Mouse (Mus musculus): Measurements from ENCODE around the gene Mlf1. TPM values are rescaled to one million over a fixed set of nuclear protein-coding genes. Genes with fewer than 3 reads are reported as not detected.

The Mlf1 gene
- total RNA-seq (2021) = 1 to 10 TPM; 2.0 to 2.1 TPM
- long read RNA-seq, experiment 1 = 0 reads
- long read RNA-seq, experiment 2, partial matches to known transcripts = 0 of 1 reads
- long read RNA-seq, experiment 2, other reads (novel, unspliced or antisense) = 0 of 1 reads

DNA sequence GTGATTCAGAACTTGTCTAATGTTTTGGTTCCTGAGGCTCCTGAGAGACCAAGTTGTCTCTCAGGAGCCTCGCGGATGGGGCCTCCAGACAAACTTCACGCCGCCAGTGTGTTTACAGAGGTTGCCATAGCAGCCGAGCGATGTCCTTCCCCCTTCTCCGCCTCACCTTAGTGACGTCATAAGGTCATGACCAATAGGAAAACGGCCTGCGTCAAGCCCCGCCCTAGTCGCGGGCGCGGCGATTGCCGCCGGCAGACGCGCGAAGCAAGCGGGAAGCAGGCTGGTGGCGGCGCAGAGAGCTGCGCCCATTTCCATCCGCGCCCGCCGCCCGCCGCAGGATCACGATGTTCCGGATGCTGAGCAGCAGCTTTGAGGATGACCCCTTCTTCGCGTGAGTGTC, at the start of gene Mlf1:
Gene Mlf1, plus strand, starts transcription at position 226 of the 400 bp plus-strand sequence.
- DNase-seq (ENCODE audit: low spot score in 2 of 2) = peak; percentile 83 to 87

DNA sequence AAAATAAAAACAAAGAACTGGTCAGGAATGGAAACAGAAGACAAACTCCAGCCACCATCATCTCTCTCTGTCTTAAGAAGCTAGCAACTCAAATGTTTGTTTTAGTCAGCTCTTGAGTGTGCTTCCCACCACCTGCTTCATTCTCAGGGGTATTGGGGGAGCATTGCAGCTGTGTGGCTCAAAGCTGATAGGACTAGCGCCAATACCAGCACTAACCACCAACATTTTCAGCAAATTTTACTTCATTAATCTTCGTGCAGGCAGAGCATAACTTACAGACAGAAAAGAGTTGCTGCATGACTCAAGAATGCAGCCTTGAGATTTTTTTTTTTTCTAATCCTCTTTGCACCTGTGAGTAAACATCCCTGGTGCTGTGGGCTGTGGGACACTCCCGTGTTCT, 34.3 kb upstream of the Mlf1 start:
- no peak for DNase-seq (ENCODE audit: low spot score in 2 of 2)

DNA sequence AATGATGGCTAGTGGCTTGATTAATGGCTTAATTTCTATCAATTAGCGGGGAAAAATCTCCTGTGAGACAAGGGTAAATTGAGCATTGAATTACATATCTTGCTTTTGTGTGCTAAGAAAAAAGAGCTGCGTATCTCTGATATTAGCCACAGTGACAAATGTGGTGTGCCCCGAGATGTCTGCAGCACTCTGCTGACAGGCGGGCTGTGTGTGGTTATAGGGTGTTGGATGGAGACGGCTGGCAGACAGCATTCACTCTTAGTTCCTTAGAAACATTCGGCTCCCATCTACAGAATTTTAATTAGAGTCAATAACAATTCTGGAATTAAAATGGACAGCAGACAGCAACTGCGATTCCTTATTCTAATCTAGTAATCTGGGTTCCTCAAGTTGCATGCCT, 33.0 kb upstream of the Mlf1 start:
- no peak for DNase-seq (ENCODE audit: low spot score in 2 of 2)

DNA sequence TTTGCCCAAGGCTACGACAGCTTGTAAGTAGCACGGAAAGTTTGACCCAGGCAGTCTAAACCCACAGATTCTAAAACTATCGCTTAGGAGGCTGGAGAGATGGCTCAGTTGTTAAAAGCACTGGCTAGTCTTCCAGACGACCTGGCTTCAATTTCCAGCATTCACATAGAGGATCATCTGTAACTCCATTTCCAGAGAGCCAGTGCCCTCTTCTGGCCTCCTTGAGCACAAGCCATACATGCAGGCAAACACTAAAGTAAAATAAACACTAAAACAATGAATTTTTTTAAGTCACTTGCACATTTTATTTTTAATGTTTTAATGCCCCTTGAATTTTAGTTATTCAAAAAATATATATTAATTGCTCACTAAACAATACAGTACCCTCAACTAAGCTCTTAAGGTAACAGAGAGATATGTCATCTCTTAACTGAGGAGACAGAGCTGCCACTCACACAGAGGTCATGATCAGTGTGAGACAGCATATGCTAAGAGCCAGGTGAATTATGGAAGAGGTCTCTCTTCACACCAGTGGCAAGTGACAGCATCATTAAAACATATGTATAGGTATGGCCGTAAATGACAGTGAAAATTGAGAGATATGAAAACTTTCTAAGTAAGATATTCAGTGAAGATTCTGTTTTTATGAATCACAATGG, 30.8 kb upstream of the Mlf1 start:
- DNase-seq (ENCODE audit: low spot score in 2 of 2) = no peak

DNA sequence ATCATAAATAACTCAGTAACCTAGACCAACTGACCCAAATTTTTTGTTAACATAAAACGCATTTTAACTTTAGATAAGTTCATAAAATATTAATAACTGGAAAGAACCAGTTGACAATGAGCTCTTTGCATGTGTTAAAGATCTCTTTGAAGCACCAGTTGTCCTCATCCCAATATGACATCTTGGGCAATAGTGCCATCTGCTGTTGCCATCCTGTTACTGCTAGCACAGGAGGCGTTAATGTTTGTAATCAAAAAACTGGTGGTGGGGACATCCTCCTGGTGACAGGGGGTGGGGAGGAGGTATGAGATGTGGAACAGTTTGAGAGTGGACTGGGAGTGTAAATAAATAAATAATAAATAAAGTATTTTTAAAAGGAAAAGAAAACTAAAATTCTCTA, 29.3 kb upstream of the Mlf1 start:
- DNase-seq (ENCODE audit: low spot score in 2 of 2) = peak; percentile 50 to 54

DNA sequence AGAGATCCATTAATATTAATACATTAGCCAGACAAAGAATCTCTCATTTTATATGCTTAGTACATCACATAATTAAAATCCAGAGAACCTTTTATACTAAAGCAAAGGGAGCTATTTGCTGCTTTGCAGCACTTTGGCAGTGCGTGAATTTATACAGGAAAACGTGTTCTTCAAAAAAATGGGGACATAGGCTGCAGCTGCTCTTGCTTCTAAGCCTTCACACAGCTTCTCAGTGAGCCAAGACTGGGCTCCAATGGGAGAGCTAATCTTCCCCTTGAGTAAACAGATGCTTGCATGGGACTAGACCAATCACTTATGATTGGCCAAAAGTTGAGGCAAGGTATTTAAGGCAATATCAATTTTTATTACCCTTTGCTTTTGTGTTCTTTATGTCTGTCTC, 27.2 kb upstream of the Mlf1 start:
- no peak for DNase-seq (ENCODE audit: low spot score in 2 of 2)

DNA sequence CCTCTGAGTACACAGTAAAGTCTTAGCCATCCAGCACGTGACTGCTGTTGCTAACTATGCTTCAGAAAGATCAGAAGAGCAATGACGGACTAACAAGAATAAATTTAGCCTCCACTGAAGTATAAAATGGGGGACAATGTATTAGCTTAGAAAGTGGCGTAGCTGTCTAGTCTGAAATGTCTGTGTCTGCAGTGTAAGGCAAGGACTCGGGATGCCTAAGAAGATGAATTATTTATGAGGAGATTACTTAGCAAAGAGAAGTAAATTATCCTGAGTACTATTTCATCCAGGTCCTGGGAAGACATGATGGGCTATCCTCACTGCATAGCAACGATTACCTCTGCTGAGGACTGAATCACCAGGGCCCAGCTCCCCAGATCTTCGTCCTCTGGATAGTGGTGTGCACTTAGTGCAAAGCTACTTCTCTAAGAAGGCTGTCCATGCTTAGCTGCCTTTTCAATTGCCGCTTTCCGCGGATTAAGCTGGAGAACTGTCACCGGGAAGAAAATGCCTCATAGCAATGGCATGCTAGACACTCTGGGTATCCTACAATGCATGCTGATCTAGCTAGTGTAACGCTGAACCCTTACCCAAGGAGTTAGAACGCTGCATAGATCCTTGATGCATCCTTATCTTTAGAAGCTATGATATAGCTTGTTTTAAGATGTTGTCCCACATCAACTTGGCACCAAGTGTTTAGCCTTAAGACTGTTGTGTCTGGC, 22.3 kb upstream of the Mlf1 start:
- no peak for DNase-seq (ENCODE audit: low spot score in 2 of 2)

DNA sequence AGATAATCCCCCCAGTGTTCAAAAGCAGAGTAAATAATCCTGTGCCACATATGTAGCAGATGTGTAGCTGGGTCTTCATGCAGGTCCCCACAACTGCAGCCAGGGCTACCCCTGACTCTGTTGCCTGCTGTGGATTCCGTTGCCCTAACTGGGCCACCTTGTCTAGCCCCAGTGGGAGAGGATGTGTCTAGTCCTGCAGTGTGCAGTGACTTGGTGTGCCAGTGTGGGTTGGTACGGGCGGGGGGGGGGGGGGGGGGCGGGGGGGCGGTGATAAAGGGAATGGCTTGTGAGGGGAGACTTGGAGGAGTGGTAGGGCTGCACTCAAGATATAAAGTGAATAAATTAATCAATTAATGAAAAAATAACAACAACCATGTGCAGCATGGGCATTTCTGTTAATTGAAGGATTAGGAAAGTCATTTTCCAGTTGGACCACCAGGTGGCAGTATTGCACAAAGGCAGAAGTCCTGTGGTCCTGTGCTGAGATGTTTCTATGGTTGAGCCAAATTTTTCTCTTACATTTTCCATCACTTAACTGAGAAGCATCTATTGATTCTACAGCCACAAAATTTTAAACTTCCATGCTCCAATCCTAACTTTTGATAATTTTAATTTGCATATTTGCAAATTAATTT, 21.7 kb upstream of the Mlf1 start:
- peak; percentile 32 to 45 for DNase-seq (ENCODE audit: low spot score in 2 of 2)

DNA sequence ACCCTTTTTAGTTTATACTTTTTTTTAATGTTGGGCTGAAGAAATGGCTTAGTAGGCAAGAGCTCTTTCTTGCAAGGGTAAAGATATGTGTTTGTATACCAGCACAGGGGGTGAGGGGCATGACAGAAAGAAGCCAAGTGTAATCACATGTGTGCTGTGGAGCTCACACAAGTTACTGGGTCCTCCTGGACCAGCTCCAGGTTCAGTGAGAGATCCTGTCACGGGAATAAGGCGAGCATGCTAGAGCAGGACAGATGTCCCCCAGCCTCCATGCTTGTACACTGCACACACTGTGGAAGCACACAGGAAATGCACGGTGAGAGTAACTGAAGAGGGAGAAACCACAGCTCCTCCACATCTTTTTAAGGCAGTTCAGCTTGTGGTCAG, 21.1 kb upstream of the Mlf1 start:
- no peak for DNase-seq (ENCODE audit: low spot score in 2 of 2)

DNA sequence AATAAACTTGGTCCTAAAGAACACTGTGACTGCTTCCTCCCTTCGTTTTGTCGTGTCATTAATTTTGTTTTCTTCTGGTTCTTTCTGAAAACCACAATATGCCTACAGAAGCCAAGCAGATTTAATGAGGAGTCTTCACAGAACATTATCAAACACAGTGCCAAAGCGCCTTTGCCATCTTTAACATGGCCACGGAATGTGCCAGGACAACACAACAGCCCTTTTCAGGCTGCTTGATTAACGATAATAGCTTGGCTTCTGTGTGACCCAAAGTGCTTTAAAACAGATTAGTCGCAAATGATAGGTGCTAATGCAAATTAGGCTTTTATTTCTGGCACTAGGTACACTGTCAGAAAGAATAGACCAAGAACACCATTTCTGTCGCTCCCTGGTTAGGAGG, 15.5 kb upstream of the Mlf1 start:
- DNase-seq (ENCODE audit: low spot score in 2 of 2) = no peak

DNA sequence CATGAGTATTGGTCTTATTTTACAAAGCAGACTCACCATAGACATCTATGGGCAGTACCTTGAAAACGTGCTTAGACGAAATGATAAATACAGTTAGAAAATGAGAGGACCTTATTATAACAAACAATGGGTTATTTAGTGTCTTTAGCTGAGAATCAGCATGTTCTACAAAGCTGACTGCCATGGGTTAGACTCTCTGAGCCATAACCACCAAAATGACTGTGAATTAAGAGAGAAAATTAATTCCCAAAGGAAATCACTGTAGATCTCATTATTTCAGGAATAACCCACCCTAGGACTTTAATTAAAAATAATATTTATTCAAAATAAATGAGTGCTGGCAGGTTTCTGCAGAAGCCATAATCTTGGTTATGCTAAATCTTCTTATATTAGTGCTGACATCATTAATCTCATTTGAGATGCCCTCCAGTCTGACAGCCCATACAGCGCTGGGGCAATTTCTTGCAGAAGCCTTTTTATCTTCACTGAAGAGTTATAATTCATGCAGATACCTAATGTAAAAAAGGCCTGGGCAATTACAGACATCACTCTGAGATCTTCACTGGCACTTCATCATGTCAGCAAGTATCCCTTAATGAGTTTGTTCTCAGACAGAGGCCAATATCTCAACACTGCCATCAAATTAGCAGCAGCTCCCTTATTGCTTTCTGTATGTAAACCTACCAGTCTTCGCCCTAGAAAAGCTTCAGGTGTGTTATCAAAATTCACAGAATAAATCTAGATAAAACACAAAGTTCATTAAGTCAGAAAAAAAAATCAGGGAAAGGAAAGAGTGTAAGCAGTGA, 7.6 kb upstream of the Mlf1 start:
- DNase-seq (ENCODE audit: low spot score in 2 of 2) = no peak

DNA sequence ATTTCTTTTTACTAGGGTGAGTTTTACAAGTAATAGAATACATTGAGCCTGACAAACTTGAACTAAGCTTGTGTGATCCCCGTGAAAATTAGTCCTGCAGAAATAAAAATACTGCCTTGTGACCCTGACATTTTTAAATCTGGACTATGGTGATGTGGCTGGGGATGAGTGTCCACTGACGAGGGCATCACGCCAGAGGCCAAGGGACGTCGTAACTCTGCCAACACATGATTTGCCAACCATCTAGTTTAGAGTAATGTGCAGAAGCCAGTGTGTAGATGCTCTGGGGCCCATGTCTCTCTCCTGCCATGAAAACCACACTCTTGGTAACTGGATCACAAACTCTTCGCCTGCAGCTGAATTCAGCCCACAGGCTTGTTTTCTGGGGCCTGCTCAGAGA, 6.4 kb upstream of the Mlf1 start:
- DNase-seq (ENCODE audit: low spot score in 2 of 2) = peak; percentile 38 to 46

DNA sequence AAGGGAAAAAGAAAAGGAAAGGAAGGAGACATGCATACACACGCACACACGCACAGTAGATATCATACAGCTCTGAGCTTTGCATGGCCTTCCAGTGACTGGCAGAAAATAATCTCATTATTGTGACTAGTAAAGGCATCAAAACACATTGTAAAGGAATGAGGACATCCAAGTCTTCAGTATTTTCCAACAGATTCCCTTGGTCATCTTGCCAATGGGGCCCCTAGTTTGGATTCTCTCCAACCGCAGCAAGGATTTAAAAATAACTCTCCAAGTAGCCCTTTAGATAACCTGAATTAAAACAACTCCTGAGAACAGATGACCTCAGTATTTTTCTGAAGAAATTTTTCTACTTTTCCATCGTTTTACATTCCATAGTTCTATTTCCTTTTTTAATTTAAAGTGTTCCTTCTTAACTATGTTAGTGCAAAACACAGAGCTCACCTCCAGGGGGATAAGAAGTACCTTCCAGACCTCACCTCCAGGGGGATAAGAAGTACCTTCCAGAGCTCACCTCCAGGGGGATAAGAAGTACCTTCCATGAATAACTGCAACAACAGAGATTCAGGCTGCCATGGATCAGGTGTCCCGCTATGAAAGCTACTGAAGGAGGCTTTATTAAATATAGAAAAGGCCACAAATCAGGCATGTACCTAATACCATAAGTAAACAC, 4.4 kb upstream of the Mlf1 start:
- no peak for DNase-seq (ENCODE audit: low spot score in 2 of 2)

DNA sequence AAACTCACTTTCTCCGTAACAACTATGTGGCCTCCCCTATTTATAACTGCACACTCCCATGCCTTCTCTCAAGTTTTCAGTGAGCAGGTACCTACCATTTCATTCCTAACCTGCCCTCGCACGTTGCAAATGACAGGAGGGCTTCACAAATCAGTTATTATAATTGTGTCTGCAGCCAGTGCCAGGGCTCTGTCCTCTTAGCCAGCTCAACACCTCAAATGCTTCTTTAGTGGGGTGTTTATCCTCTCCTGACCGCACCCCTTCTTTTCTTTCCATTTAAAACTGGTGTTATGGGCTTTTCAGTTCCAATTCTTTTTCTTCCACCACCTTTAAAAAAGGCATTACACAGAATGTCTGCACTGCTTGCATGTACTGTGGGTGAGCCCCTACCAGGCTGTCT, 1.7 kb upstream of the Mlf1 start:
- DNase-seq (ENCODE audit: low spot score in 2 of 2) = no peak

DNA sequence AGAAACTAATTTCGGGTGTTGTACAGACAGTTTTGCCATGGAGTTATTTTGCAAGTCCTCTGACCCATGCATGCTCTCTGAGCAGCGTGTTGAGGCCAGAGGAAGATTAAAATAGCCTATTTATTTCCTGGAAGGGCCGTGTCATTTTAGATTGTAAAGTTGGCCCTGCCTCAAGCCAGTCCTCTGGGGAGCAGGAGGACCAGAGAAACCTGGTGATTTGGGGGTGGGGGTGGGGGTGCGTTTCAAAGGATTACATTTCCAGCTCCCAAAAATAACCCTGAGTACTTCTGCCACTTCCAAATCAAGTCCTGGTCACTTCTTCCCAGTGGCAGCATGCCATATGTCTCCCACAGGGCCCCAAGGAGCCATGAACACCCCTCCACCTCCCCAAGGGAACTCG, 1.1 kb upstream of the Mlf1 start:
- no peak for DNase-seq (ENCODE audit: low spot score in 2 of 2)

DNA sequence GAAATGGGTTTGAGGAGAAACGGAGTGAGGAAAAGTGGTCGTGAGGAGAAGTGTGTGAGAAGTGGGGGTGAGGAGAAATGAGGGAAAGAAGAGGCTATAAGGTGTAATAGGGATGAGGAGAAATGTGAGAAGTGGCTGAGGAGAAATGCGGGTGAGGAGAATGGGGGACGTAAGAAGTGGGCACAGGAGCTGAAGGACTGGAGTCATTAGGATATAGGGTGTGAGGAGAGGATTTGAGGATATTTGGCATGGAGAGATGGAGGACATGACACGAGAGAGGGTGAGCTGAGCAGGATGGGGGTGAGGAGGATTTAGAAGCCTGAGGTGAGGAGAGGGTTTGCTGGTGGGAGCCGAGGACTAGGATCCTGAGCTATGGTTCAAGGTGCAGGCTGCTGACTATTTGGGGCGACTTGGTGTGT, 472 bp downstream of the Mlf1 start:
- no peak for DNase-seq (ENCODE audit: low spot score in 2 of 2)

DNA sequence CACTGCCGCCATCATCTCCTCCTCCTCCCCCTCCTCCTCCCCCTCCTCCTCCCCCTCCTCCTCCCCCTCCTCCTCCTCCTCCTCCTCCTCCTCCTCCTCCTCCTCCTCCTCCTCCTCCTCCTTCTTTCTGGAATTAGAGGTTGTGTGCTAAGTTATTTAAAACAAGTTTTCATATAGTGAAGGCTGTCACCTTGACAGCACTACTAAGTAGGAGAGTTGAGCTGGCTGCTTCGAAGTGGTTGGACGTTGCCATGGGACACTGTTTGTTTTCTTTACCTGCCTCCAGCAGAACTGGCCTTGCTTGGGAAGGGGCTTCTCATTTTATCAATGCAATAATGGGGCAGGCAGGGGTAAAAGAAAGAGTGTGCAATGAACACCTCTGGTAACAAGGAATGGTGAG, 1.2 kb downstream of the Mlf1 start, which contains the start of gene Gm17402:
Gene Gm17402, minus strand, starts transcription at position 101 of the 400 bp plus-strand sequence.
- no peak for DNase-seq (ENCODE audit: low spot score in 2 of 2)

DNA sequence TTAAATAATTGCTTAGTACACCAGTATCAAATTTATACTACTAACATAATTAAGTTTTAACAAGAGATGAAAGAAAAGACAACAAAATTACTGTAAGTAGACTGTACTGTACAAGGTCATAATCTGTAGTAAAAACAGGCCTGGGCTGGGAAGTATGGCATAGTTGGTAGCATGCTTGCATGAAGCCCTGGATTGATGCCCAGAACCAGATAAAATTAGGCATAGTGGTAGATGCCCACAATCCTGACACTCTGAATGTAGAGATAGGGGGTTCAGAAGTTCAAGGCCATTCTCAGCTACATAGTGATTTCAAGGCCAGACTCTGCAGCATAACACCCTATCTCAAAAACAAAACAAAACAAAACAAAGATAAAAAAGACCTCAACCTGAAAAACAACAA, 4.3 kb downstream of the Mlf1 start:
- DNase-seq (ENCODE audit: low spot score in 2 of 2) = no peak

DNA sequence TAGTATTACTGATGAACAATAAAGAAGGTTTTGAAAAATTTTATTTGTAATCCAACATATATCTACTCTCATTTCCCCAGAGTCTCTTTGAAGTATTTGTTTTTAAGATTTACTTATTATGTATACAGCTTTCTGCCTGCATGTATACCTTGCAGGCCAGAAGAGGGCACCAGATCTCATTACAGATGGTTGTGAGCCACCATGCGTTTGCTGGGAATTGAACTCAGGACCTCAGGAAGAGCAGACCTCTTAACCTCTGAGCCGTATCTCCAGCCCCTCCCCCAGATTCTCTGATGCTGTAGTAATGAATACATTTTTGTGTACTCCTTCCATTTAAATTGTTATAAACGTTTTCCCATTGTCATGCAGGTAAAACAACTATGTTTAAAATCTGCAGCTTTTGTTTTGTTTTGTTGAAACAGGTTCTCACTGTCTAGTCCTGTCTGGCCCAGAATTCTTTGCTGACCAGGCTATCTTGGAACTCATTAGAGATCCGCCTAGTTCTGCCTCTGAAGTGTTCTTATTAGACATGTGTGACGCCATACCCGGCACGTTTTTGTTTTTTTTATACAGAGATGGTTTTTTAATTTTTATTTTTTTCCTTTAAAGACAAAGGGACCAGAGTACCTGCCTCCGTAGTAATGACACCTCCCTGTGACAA, 55.6 kb downstream of the Mlf1 start:
- no peak for DNase-seq (ENCODE audit: low spot score in 2 of 2)

DNA sequence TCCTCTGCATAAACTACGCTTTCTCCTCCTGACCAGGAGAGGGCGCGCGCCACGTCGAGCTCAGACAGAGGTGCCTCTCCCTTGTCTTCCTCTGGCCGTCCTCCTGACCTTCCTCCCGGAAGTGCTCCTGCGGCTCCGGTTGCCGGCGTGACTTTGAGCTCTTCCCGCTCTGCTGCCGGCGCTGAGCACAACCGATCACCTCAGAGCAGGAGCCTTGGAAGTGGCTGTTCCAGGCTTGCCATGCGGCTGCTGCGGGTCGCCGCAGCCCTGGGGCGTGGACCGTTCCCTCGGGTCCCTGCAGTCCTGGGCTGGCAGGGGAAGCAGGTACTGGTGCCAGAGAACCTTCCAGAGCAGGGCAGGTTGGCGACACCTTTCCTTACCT, 56.1 kb downstream of the Mlf1 start, which contains the start of gene Gfm1:
Gene Gfm1, plus strand, starts transcription at position 98 of the 382 bp plus-strand sequence.
- DNase-seq (ENCODE audit: low spot score in 2 of 2) = peak; percentile 85 to 89
